Mouse (Mus musculus): ENCODE data around the gene Itpr1. TPM values are rescaled to one million over a fixed set of nuclear protein-coding genes. Genes with fewer than 3 reads are reported as not detected.

The Itpr1 gene
- polyA plus RNA-seq, 1 experiment from 2014 or later: 5.5 TPM

DNA sequence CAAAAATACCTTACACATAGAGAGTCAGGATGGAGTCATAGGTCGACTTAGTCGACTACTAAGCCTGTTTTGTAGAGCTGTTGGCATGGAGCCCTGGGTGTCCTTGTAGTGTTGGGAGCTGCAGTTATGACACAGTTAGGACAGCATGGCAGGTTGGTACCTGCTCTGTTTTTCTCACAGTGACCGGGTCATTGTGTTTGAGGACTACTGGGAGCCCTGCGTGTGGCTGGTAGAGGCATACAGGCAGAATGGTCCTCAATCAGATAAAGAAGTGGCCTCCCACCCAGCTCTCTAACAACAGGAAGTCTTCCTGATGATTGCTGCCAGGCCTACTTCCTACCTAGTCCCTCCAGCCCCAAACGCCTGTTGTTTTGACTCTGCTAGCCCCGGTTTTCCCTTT, 20.2 kb downstream of the Itpr1 start:
- H3K4me2 ChIP-seq (ENCODE audit: low read length): no peak overlapping the region
- H3K27ac ChIP-seq (replicated peaks; ENCODE audit: low read depth, low read length): no peak overlapping the region
- no peak overlapping the region for H3K9ac ChIP-seq (replicated peaks; ENCODE audit: low read length)
- no peaks in the 10 kb centered on the region for H3K36me3 ChIP-seq (ENCODE audit: control insufficient read depth, insufficient read depth, low read length)
- peaks cover 11% of the 10 kb centered on the region for H3K4me1 ChIP-seq (ENCODE audit: control insufficient read depth, insufficient read depth, low read length)
- H3K4me3 ChIP-seq (replicated peaks; ENCODE audit: low read depth, low read length): no peak overlapping the region
- 78% methylated on average over 6 of the region's 6 CpGs for WGBS
- H3K27me3 ChIP-seq (ENCODE audit: control insufficient read depth, insufficient read depth, low read length): no peaks in the 10 kb centered on the region
- DNase-seq (no peak), ATAC-seq (ENCODE audit: low FRiP score, low TSS enrichment) (no peak)
- no peaks in the 10 kb centered on the region for H3K9me3 ChIP-seq (ENCODE audit: control insufficient read depth, low read length)

DNA sequence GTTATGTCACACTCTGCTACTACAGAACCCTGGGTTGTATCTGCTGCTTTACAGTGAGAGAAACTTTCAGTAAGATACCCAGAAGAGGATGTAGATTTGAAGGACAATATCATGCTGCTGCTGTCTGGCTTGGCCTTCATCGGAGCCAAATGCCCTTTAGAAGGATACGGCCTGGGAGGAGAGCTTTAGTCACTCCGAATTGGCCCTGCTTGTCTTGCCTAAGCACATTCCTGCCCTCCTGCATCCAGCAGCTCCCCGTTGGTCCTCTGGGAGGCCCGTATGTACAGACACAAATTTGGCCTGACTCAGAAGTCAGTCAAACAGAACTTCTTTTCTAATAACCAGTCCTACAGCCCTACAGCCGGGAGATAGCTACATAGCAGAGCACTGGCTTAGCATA, 21.6 kb downstream of the Itpr1 start:
- 81% methylated on average over 6 of the region's 6 CpGs for WGBS
- DNase-seq (no peak), ATAC-seq (ENCODE audit: low FRiP score, low TSS enrichment) (no peak)
- no peaks in the 10 kb centered on the region for H3K36me3 ChIP-seq (ENCODE audit: control insufficient read depth, insufficient read depth, low read length)
- no peak overlapping the region for H3K4me3 ChIP-seq (replicated peaks; ENCODE audit: low read depth, low read length)
- H3K9me3 ChIP-seq (ENCODE audit: control insufficient read depth, low read length): no peaks in the 10 kb centered on the region
- H3K9ac ChIP-seq (replicated peaks; ENCODE audit: low read length): no peak overlapping the region
- peaks cover 11% of the 10 kb centered on the region for H3K4me1 ChIP-seq (ENCODE audit: control insufficient read depth, insufficient read depth, low read length)
- no peak overlapping the region for H3K27ac ChIP-seq (replicated peaks; ENCODE audit: low read depth, low read length)
- H3K27me3 ChIP-seq (ENCODE audit: control insufficient read depth, insufficient read depth, low read length): no peaks in the 10 kb centered on the region
- no peak overlapping the region for H3K4me2 ChIP-seq (ENCODE audit: low read length)

- Histone ChIP-seq H3K9ac (replicated peaks; ENCODE audit: low read length) (no peak overlapping the region), H3K9me3 (ENCODE audit: control insufficient read depth, low read length) (no peaks in the 10 kb centered on the region), H3K36me3 (ENCODE audit: control insufficient read depth, insufficient read depth, low read length) (no peaks in the 10 kb centered on the region), H3K4me1 (ENCODE audit: control insufficient read depth, insufficient read depth, low read length) (peaks cover 11% of the 10 kb centered on the region), H3K27ac (replicated peaks; ENCODE audit: low read depth, low read length) (no peak overlapping the region), H3K27me3 (ENCODE audit: control insufficient read depth, insufficient read depth, low read length) (no peaks in the 10 kb centered on the region), H3K4me2 (ENCODE audit: low read length) (no peak overlapping the region), H3K4me3 (replicated peaks; ENCODE audit: low read depth, low read length) (no peak overlapping the region)
- WGBS: 56% methylated on average over 13 of the region's 13 CpGs
- ATAC-seq (ENCODE audit: low FRiP score, low TSS enrichment) (no peak), DNase-seq (no peak)
Observed at GRCm38 (mm10) chr6:108235680-108236123, 22.8 kb downstream of the Itpr1 start.

DNA sequence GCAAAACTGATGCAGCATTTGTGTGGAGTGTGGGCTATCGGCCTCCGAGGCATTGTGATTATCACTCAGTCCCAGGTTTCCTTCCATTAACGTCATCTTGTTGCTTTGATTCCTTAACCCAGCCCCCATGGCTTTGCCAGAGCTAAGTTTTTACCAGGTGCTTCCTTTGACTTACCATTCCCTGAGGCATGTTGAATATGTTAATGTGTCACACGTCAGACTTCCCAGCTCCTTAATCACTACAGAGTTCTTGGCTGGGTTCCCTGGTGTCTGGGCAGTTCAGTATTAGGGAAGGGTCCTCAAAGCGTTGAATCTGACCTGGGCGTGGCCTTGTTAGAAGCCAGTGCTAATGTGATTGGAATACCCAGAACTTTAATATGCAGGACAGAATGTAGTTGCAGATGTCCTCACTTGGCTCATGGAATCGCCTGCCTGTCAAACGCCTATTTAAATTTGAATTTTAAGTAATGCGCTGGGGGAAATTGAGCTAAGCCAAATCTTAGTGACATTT, 23.6 kb downstream of the Itpr1 start:
- DNase-seq (peak; percentile 62), ATAC-seq (ENCODE audit: low FRiP score, low TSS enrichment) (peak; percentile 64; the same call in 1 of the 2 replicates)
- no peak overlapping the region for H3K4me2 ChIP-seq (ENCODE audit: low read length)
- no peak overlapping the region for H3K27ac ChIP-seq (replicated peaks; ENCODE audit: low read depth, low read length)
- H3K36me3 ChIP-seq (ENCODE audit: control insufficient read depth, insufficient read depth, low read length): no peaks in the 10 kb centered on the region
- H3K9me3 ChIP-seq (ENCODE audit: control insufficient read depth, low read length): no peaks in the 10 kb centered on the region
- no peak overlapping the region for H3K9ac ChIP-seq (replicated peaks; ENCODE audit: low read length)
- 41% methylated on average over 9 of the region's 9 CpGs for WGBS
- H3K27me3 ChIP-seq (ENCODE audit: control insufficient read depth, insufficient read depth, low read length): no peaks in the 10 kb centered on the region
- H3K4me3 ChIP-seq (replicated peaks; ENCODE audit: low read depth, low read length): no peak overlapping the region
- H3K4me1 ChIP-seq (ENCODE audit: control insufficient read depth, insufficient read depth, low read length): peaks cover 11% of the 10 kb centered on the region

GRCm38 (mm10) chr6:108236996-108237395, 24.1 kb downstream of the Itpr1 start:
- H3K4me2 ChIP-seq (ENCODE audit: low read length): no peak overlapping the region
- H3K27ac ChIP-seq (replicated peaks; ENCODE audit: low read depth, low read length): no peak overlapping the region
- no peaks in the 10 kb centered on the region for H3K36me3 ChIP-seq (ENCODE audit: control insufficient read depth, insufficient read depth, low read length)

GRCm38 (mm10) chr6:108237585-108237984, 24.7 kb downstream of the Itpr1 start:
- 85% methylated on average over 8 of the region's 8 CpGs for WGBS
- H3K27me3 ChIP-seq (ENCODE audit: control insufficient read depth, insufficient read depth, low read length): no peaks in the 10 kb centered on the region
- no peak overlapping the region for H3K27ac ChIP-seq (replicated peaks; ENCODE audit: low read depth, low read length)
- no peak overlapping the region for H3K4me3 ChIP-seq (replicated peaks; ENCODE audit: low read depth, low read length)
- DNase-seq: no peak
- no peak overlapping the region for H3K4me2 ChIP-seq (ENCODE audit: low read length)
- H3K36me3 ChIP-seq (ENCODE audit: control insufficient read depth, insufficient read depth, low read length): no peaks in the 10 kb centered on the region
- no peaks in the 10 kb centered on the region for H3K9me3 ChIP-seq (ENCODE audit: control insufficient read depth, low read length)
- H3K9ac ChIP-seq (replicated peaks; ENCODE audit: low read length): no peak overlapping the region
- ATAC-seq (ENCODE audit: low FRiP score, low TSS enrichment): no peak
- H3K4me1 ChIP-seq (ENCODE audit: control insufficient read depth, insufficient read depth, low read length): peaks cover 11% of the 10 kb centered on the region

More at GRCm38 (mm10) chr6:108236996-108237395, 24.1 kb downstream of the Itpr1 start:
- ATAC-seq (ENCODE audit: low FRiP score, low TSS enrichment) (no peak; the same call in 1 of the 2 replicates), DNase-seq (no peak)
- H3K4me3 ChIP-seq (replicated peaks; ENCODE audit: low read depth, low read length): no peak overlapping the region
- H3K9ac ChIP-seq (replicated peaks; ENCODE audit: low read length): no peak overlapping the region
- 71% methylated on average over 8 of the region's 8 CpGs for WGBS
- no peaks in the 10 kb centered on the region for H3K27me3 ChIP-seq (ENCODE audit: control insufficient read depth, insufficient read depth, low read length)
- peaks cover 11% of the 10 kb centered on the region for H3K4me1 ChIP-seq (ENCODE audit: control insufficient read depth, insufficient read depth, low read length)
- H3K9me3 ChIP-seq (ENCODE audit: control insufficient read depth, low read length): no peaks in the 10 kb centered on the region

DNA sequence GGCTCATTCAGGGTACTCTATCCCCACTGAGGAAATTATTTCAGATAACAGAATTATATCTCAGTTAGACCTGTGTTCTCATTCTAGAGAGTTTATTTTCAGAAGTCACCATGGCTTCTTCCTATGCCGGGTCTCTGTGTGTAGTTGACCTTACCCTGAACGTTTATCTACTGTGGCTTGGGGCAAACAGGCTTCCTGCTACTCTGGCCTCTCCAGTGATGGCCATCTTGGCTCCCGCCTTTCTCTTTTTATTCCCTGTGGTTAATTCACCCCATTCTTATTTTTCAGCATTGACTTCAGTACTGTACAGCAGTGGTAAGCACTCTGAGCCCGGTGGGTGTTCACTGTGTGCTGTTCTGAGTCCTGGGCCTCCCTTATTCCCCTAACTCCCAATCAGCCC, 25.1 kb downstream of the Itpr1 start:
- 91% methylated on average over 4 of the region's 4 CpGs for WGBS
- H3K27ac ChIP-seq (replicated peaks; ENCODE audit: low read depth, low read length): no peak overlapping the region
- no peak overlapping the region for H3K4me2 ChIP-seq (ENCODE audit: low read length)

DNA sequence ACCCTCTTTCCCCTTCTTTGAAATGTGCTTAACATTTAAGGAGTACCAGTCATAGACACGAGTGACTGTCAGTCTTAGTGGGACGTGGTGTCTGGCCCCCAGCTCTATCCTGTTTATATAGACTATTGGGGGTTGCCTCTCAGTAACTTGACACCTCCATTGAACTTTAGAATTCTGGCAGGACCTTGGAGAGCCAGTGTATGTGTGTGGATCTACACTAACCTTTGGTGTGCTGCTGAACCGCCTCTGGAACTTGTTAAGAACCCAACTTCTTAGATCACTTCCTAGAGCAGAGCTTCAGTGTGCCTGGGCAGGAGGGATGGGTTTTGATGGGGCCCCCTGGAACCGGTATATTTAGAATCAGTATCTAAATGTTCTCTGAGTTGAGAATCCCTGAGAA, 26.2 kb downstream of the Itpr1 start:
- H3K4me3 ChIP-seq (replicated peaks; ENCODE audit: low read depth, low read length): no peak overlapping the region
- H3K4me2 ChIP-seq (ENCODE audit: low read length): no peak overlapping the region
- H3K27ac ChIP-seq (replicated peaks; ENCODE audit: low read depth, low read length): no peak overlapping the region
- ATAC-seq (ENCODE audit: low FRiP score, low TSS enrichment) (no peak), DNase-seq (no peak)
- no peaks in the 10 kb centered on the region for H3K36me3 ChIP-seq (ENCODE audit: control insufficient read depth, insufficient read depth, low read length)
- peaks cover 11% of the 10 kb centered on the region for H3K4me1 ChIP-seq (ENCODE audit: control insufficient read depth, insufficient read depth, low read length)
- no peaks in the 10 kb centered on the region for H3K9me3 ChIP-seq (ENCODE audit: control insufficient read depth, low read length)
- 62% methylated on average over 4 of the region's 4 CpGs for WGBS
- H3K9ac ChIP-seq (replicated peaks; ENCODE audit: low read length): no peak overlapping the region
- no peaks in the 10 kb centered on the region for H3K27me3 ChIP-seq (ENCODE audit: control insufficient read depth, insufficient read depth, low read length)

More for the DNA sequence above, 25.1 kb downstream of the Itpr1 start:
- Histone ChIP-seq H3K36me3 (ENCODE audit: control insufficient read depth, insufficient read depth, low read length) (no peaks in the 10 kb centered on the region), H3K9ac (replicated peaks; ENCODE audit: low read length) (no peak overlapping the region), H3K4me1 (ENCODE audit: control insufficient read depth, insufficient read depth, low read length) (peaks cover 11% of the 10 kb centered on the region), H3K27me3 (ENCODE audit: control insufficient read depth, insufficient read depth, low read length) (no peaks in the 10 kb centered on the region), H3K4me3 (replicated peaks; ENCODE audit: low read depth, low read length) (no peak overlapping the region), H3K9me3 (ENCODE audit: control insufficient read depth, low read length) (no peaks in the 10 kb centered on the region)
- no peak for DNase-seq
- ATAC-seq (ENCODE audit: low FRiP score, low TSS enrichment): no peak

DNA sequence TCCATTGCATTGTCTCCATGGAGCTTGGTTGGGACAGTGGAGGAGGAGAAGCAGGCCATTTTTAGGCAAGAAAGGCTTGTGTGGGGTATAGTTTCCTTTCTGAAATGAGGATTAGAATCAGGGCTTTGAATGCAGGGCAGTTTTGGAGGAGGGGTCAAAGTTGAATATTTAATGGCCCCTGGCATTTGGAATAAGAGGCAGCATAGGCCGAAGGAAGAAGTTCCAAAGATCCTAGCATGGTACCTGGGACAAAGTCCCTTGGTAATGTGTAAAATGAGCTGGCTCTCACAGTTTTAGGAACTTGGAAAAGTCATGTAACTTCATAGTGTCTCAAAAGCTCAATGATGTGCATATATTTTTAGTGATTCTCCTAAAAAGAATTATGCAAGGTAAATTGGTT, 27.1 kb downstream of the Itpr1 start:
- Histone ChIP-seq H3K4me3 (replicated peaks; ENCODE audit: low read depth, low read length) (no peak overlapping the region), H3K27ac (replicated peaks; ENCODE audit: low read depth, low read length) (no peak overlapping the region), H3K4me1 (ENCODE audit: control insufficient read depth, insufficient read depth, low read length) (peaks cover 11% of the 10 kb centered on the region), H3K27me3 (ENCODE audit: control insufficient read depth, insufficient read depth, low read length) (no peaks in the 10 kb centered on the region), H3K4me2 (ENCODE audit: low read length) (no peak overlapping the region), H3K36me3 (ENCODE audit: control insufficient read depth, insufficient read depth, low read length) (no peaks in the 10 kb centered on the region), H3K9me3 (ENCODE audit: control insufficient read depth, low read length) (no peaks in the 10 kb centered on the region), H3K9ac (replicated peaks; ENCODE audit: low read length) (no peak overlapping the region)
- DNase-seq (no peak), ATAC-seq (ENCODE audit: low FRiP score, low TSS enrichment) (no peak)
- 95% methylated on average over 1 of the region's 1 CpGs for WGBS
